Mouse (Mus musculus) spleen, adult 2 months (tissue): ENCODE results near the gene Stil. TPM values are rescaled to one million over a fixed set of nuclear protein-coding genes. Genes with fewer than 3 reads are reported as not detected.

Experiments
- DNase-seq, 2 experiments: peaks; one replicate each; pipeline versions ENCODE4 v3.0.0 to v3.0.0-alpha.2; 2012 to 2021; ENCODE audit warnings: low spot score in 2 of 2, low read depth in 1 of 2
- H3K27ac ChIP-seq: fragments of 200-500 bp; 2 replicates; pipeline ENCODE4 v1.5.1; 2012; ENCODE audit warnings: low read length, inconsistent platforms; ENCODE audit not compliant: insufficient read depth
- H3K27me3 ChIP-seq: fragments of 200-500 bp; 2 replicates; pipeline ENCODE4 v1.6.1; 2012; ENCODE audit warnings: mild to moderate bottlenecking, moderate library complexity, low read length, inconsistent platforms; ENCODE audit not compliant: control insufficient read depth, insufficient read depth
- H3K36me3 ChIP-seq: fragments of 200-500 bp; 2 replicates; pipeline ENCODE4 v1.6.1; 2012; ENCODE audit warnings: mild to moderate bottlenecking, low read length, inconsistent platforms; ENCODE audit not compliant: control insufficient read depth, insufficient read depth
- H3K4me1 ChIP-seq: fragments of 200-500 bp; 2 replicates; pipeline ENCODE4 v1.6.1; 2011; ENCODE audit warnings: inconsistent platforms; ENCODE audit not compliant: control insufficient read depth, insufficient read depth, insufficient read length
- H3K4me3 ChIP-seq: fragments of 200-500 bp; 2 replicates; pipeline ENCODE4 v1.5.1; 2011; ENCODE audit warnings: mild to moderate bottlenecking, inconsistent platforms; ENCODE audit not compliant: insufficient read depth, insufficient read length; ENCODE audit errors: extremely low read depth
- CTCF ChIP-seq: fragments of 200-500 bp; IDR thresholded peaks from 2 replicates; pipeline ENCODE4 v1.5.1; 2011; ENCODE audit warnings: mild to moderate bottlenecking, inconsistent platforms; ENCODE audit not compliant: insufficient read depth, insufficient read length, insufficient replicate concordance; ENCODE audit errors: extremely low read depth
- POLR2A ChIP-seq: fragments of 200-500 bp; IDR thresholded peaks from 2 replicates; pipeline ENCODE4 v1.6.1; 2011; ENCODE audit warnings: low read depth, low read length, inconsistent platforms
- WGBS: fragments of 180-500 bp; shearing (Covaris S2); methylation state at CpG from one replicate; pipeline ENCODE4 v1.1.7; 2018; 5-methylcytosine and 5-hydroxymethylcytosine counted together
- polyA plus RNA-seq: library from polyadenylated mRNA; depleted of rRNA; stranded (reverse); fragments of >200 nt; gene quantifications from 2 replicates; pipeline ENCODE4 v1.2.3, GENCODE M21; 2012

Stil gene
- polyA plus RNA-seq, 1 experiment: 1.2 TPM

GRCm38 (mm10) chr4:115045621-115046020, 45.7 kb downstream of the Stil start:
- Histone ChIP-seq H3K4me1 (no peaks in the 10 kb centered on the region), H3K27ac (no peak overlapping the region), H3K27me3 (no peaks in the 10 kb centered on the region), H3K36me3 (no peaks in the 10 kb centered on the region), H3K4me3 (no peak overlapping the region)
- WGBS: 88% methylated on average over 3 of the region's 3 CpGs
- TF ChIP-seq POLR2A: no peak
- no peak for TF ChIP-seq CTCF
- DNase-seq: no peak

- WGBS: 4% methylated on average over 5 of the region's 5 CpGs
- no peaks in the 10 kb centered on the region for H3K4me1 ChIP-seq
- DNase-seq: peak in 1 of 2 experiments; percentile 42
- no peak for TF ChIP-seq POLR2A
- TF ChIP-seq CTCF: peak; percentile 60; the same call in 1 of the 2 replicates
- peaks cover 5% of the 10 kb centered on the region for H3K27me3 ChIP-seq
- H3K27ac ChIP-seq: no peak overlapping the region
- H3K4me3 ChIP-seq: no peak overlapping the region
- no peaks in the 10 kb centered on the region for H3K36me3 ChIP-seq
These were observed 47.8 kb downstream of the Stil start for GRCm38 (mm10) chr4:115047750-115048149.

- no peaks in the 10 kb centered on the region for H3K4me1 ChIP-seq
- no peak overlapping the region for H3K4me3 ChIP-seq
- no peak for DNase-seq
- peaks cover 6% of the 10 kb centered on the region for H3K27me3 ChIP-seq
- H3K36me3 ChIP-seq: no peaks in the 10 kb centered on the region
- 40% methylated on average over 8 of the region's 8 CpGs for WGBS
- H3K27ac ChIP-seq: peak overlapping the region; percentile 8; the same call in 1 of the 2 replicates
- no peak for TF ChIP-seq POLR2A
- no peak for TF ChIP-seq CTCF
These were observed 48.2 kb downstream of the Stil start for GRCm38 (mm10) chr4:115048190-115048589.

- WGBS: 98% methylated on average over 5 of the region's 5 CpGs
- no peak for TF ChIP-seq POLR2A
- no peak for TF ChIP-seq CTCF
- Histone ChIP-seq H3K27me3 (peaks cover 10% of the 10 kb centered on the region), H3K36me3 (no peaks in the 10 kb centered on the region), H3K4me3 (no peak overlapping the region), H3K4me1 (no peaks in the 10 kb centered on the region), H3K27ac (no peak overlapping the region)
- DNase-seq: no peak
These were observed 51.3 kb downstream of the Stil start for GRCm38 (mm10) chr4:115051245-115051644.

- H3K4me1 ChIP-seq: no peaks in the 10 kb centered on the region
- TF ChIP-seq POLR2A (no peak), CTCF (no peak)
- H3K27me3 ChIP-seq: peaks cover 20% of the 10 kb centered on the region
- DNase-seq: no peak
- no peak overlapping the region for H3K4me3 ChIP-seq
- no peaks in the 10 kb centered on the region for H3K36me3 ChIP-seq
- 7% methylated on average over 36 of the region's 36 CpGs for WGBS
- H3K27ac ChIP-seq: peak overlapping the region; percentile 21; the same call in 1 of the 2 replicates
These were observed 52.5 kb downstream of the Stil start for GRCm38 (mm10) chr4:115052343-115053005.

- no peak overlapping the region for H3K4me3 ChIP-seq
- no peak overlapping the region for H3K27ac ChIP-seq
- H3K36me3 ChIP-seq: no peaks in the 10 kb centered on the region
- no peak for TF ChIP-seq POLR2A
- TF ChIP-seq CTCF: no peak
- H3K4me1 ChIP-seq: no peaks in the 10 kb centered on the region; the same call in 1 of the 2 replicates
- no peak for DNase-seq
- WGBS: 65% methylated on average over 2 of the region's 2 CpGs
- H3K27me3 ChIP-seq: peaks cover 30% of the 10 kb centered on the region
These were observed 55.1 kb downstream of the Stil start for GRCm38 (mm10) chr4:115055044-115055443.

- Histone ChIP-seq H3K4me3 (no peak overlapping the region; the same call in 1 of the 2 replicates), H3K27ac (no peak overlapping the region), H3K27me3 (peaks cover 30% of the 10 kb centered on the region), H3K4me1 (no peaks in the 10 kb centered on the region; the same call in 1 of the 2 replicates), H3K36me3 (no peaks in the 10 kb centered on the region)
- DNase-seq: no peak
- TF ChIP-seq POLR2A: no peak
- no peak for TF ChIP-seq CTCF
- WGBS: 85% methylated on average over 3 of the region's 3 CpGs
These were observed 55.7 kb downstream of the Stil start for GRCm38 (mm10) chr4:115055691-115056090.
